Mouse (Mus musculus) hindbrain, embryonic 12.5 days (tissue): ENCODE results near the gene Fam162a. TPM values are rescaled to one million over a fixed set of nuclear protein-coding genes. Genes with fewer than 3 reads are reported as not detected.
"Not testable (repeated sequence)": the region's sequence is repeated elsewhere in the genome, so short reads cannot be mapped to it uniquely, and the experiment has no call there.

Source experiments
- ATAC-seq: fragments of 200-750 bp; cut with Nextera tagmentation; 2 replicates; pipeline ENCODE4 v1.8.0; 2017; ENCODE audit warnings: moderate TSS enrichment; ENCODE audit not compliant: low FRiP score
- H3K27ac ChIP-seq: fragments of 300-500 bp; sonication (generic); 2 replicates; pipeline ENCODE4 v1.5.1; 2016; ENCODE audit warnings: mild to moderate bottlenecking
- H3K27me3 ChIP-seq: fragments of 300-500 bp; sonication (generic); 2 replicates; pipeline ENCODE4 v1.6.1; 2016; ENCODE audit warnings: mild to moderate bottlenecking
- H3K36me3 ChIP-seq: fragments of 300-500 bp; sonication (generic); 2 replicates; pipeline ENCODE4 v1.6.1; 2016; ENCODE audit warnings: mild to moderate bottlenecking
- H3K4me1 ChIP-seq: fragments of 300-500 bp; sonication (generic); 2 replicates; pipeline ENCODE4 v1.6.1; 2016
- H3K4me2 ChIP-seq: fragments of 300-500 bp; sonication (generic); replicated peaks from 2 replicates; pipeline ENCODE4 v1.6.1; 2016; ENCODE audit warnings: mild to moderate bottlenecking
- H3K4me3 ChIP-seq: fragments of 300-500 bp; sonication (generic); 2 replicates; pipeline ENCODE4 v1.5.1; 2016; ENCODE audit warnings: mild to moderate bottlenecking
- H3K9ac ChIP-seq: fragments of 300-500 bp; sonication (generic); 2 replicates; pipeline ENCODE4 v1.6.1; 2016; ENCODE audit warnings: mild to moderate bottlenecking, moderate library complexity
- H3K9me3 ChIP-seq: fragments of 300-500 bp; sonication (generic); replicated peaks from 2 replicates; pipeline ENCODE4 v1.6.1; 2016; ENCODE audit warnings: mild to moderate bottlenecking
- WGBS: fragments of 180-500 bp; shearing (Covaris S2); methylation state at CpG from one replicate; pipeline ENCODE4 v1.1.7; 2016; 5-methylcytosine and 5-hydroxymethylcytosine counted together
- polyA plus RNA-seq: library from polyadenylated mRNA; unstranded; fragments of >200 nt; fragmentation: Nextera tagmentation; extraction: Ambion mirVana; gene quantifications from 2 replicates; pipeline ENCODE4 v1.2.1, GENCODE M21; 2016

The Fam162a gene
- 172 and 196 TPM in 2 replicates for polyA plus RNA-seq

- H3K27me3 ChIP-seq, result no peaks in the 10 kb centered on the region
- WGBS, result under 1% methylated on average over 79 of the region's 81 CpGs
- H3K9ac ChIP-seq, result peak within 1 kb of the TSS; percentile 88
- no peaks in the 10 kb centered on the region for H3K36me3 ChIP-seq
- peak within 1 kb of the TSS; percentile 65 for H3K4me3 ChIP-seq
- peak within 1 kb of the TSS; percentile 76 for H3K4me2 ChIP-seq
- peak; percentile 97 for ATAC-seq
- H3K27ac ChIP-seq, result peak within 1 kb of the TSS; percentile 99
- no peaks in the 10 kb centered on the region for H3K9me3 ChIP-seq
- H3K4me1 ChIP-seq, result peaks cover 25% of the 10 kb centered on the region
Measured at GRCm38 (mm10) chr16:36071450-36072379, at the start of gene Fam162a, which contains the start of gene Ccdc58. Gene Fam162a (minus strand): TSS chr16:36071594. Gene Ccdc58 (plus strand): TSS chr16:36071685.

- not testable (repeated sequence) for H3K36me3 ChIP-seq, H3K27me3 ChIP-seq, ATAC-seq, H3K4me2 ChIP-seq, H3K4me1 ChIP-seq, H3K9ac ChIP-seq, H3K4me3 ChIP-seq, H3K9me3 ChIP-seq, H3K27ac ChIP-seq
- 93% methylated on average over 6 of the region's 6 CpGs for WGBS
Measured at GRCm38 (mm10) chr16:36115751-36116150, 44.4 kb upstream of the Fam162a start.

- H3K9ac ChIP-seq, ATAC-seq, H3K4me2 ChIP-seq: not testable (repeated sequence)
Measured at GRCm38 (mm10) chr16:36111486-36111885, 40.1 kb upstream of the Fam162a start.

GRCm38 (mm10) chr16:36102211-36102610 is 30.8 kb upstream of the Fam162a start:
- H3K27ac ChIP-seq, result no peak overlapping the region
- no peaks in the 10 kb centered on the region for H3K4me1 ChIP-seq
- no peak overlapping the region for H3K4me2 ChIP-seq
- ATAC-seq, result no peak
- no peaks in the 10 kb centered on the region for H3K27me3 ChIP-seq
- no peaks in the 10 kb centered on the region for H3K36me3 ChIP-seq
- H3K4me3 ChIP-seq, result no peak overlapping the region
- H3K9ac ChIP-seq, result no peak overlapping the region
- H3K9me3 ChIP-seq, result 0 out of 2 replicates have a peak, but pooled peaks cover 5% of the 10 kb centered on the region
- WGBS, result 90% methylated on average over 1 of the region's 1 CpGs

More at GRCm38 (mm10) chr16:36111486-36111885, 40.1 kb upstream of the Fam162a start:
- not testable (repeated sequence) for H3K4me3 ChIP-seq, H3K4me1 ChIP-seq, H3K27ac ChIP-seq, H3K27me3 ChIP-seq, H3K9me3 ChIP-seq, H3K36me3 ChIP-seq

GRCm38 (mm10) chr16:36101526-36101925 is 30.1 kb upstream of the Fam162a start:
- 0 out of 2 replicates have a peak, but pooled peaks cover 5% of the 10 kb centered on the region for H3K9me3 ChIP-seq
- H3K9ac ChIP-seq, result no peak overlapping the region
- no peaks in the 10 kb centered on the region for H3K4me1 ChIP-seq
- H3K27ac ChIP-seq, result no peak overlapping the region
- H3K4me2 ChIP-seq, result no peak overlapping the region
- no peak for ATAC-seq
- no peaks in the 10 kb centered on the region for H3K36me3 ChIP-seq
- 86% methylated on average over 1 of the region's 1 CpGs for WGBS
- no peak overlapping the region for H3K4me3 ChIP-seq
- no peaks in the 10 kb centered on the region for H3K27me3 ChIP-seq

GRCm38 (mm10) chr16:36097813-36098499 is 26.6 kb upstream of the Fam162a start:
- H3K36me3 ChIP-seq, H3K27me3 ChIP-seq, H3K4me1 ChIP-seq, H3K4me2 ChIP-seq, H3K9me3 ChIP-seq, ATAC-seq, H3K4me3 ChIP-seq, H3K27ac ChIP-seq, H3K9ac ChIP-seq: not testable (repeated sequence)
- 92% methylated on average over 12 of the region's 12 CpGs for WGBS

- 92% methylated on average over 3 of the region's 3 CpGs for WGBS
Measured at GRCm38 (mm10) chr16:36094079-36094478, 22.7 kb upstream of the Fam162a start.

GRCm38 (mm10) chr16:36090785-36091509 is 19.6 kb upstream of the Fam162a start:
- Histone ChIP-seq H3K4me3 (no peak overlapping the region), H3K9me3 (no peaks in the 10 kb centered on the region), H3K4me1 (no peaks in the 10 kb centered on the region), H3K4me2 (no peak overlapping the region), H3K27ac (no peak overlapping the region), H3K36me3 (peaks cover 19% of the 10 kb centered on the region), H3K27me3 (no peaks in the 10 kb centered on the region), H3K9ac (no peak overlapping the region)
- no peak for ATAC-seq
- 81% methylated on average over 11 of the region's 11 CpGs for WGBS

More at GRCm38 (mm10) chr16:36094079-36094478, 22.7 kb upstream of the Fam162a start:
- no peak for ATAC-seq
- H3K36me3 ChIP-seq, result no peaks in the 10 kb centered on the region; the same call in 1 of the 2 replicates
- H3K4me2 ChIP-seq, result no peak overlapping the region
- no peak overlapping the region for H3K27ac ChIP-seq
- H3K4me1 ChIP-seq, result no peaks in the 10 kb centered on the region
- no peak overlapping the region for H3K4me3 ChIP-seq
- no peaks in the 10 kb centered on the region for H3K9me3 ChIP-seq
- no peaks in the 10 kb centered on the region for H3K27me3 ChIP-seq
- H3K9ac ChIP-seq, result no peak overlapping the region

GRCm38 (mm10) chr16:36089850-36090616 is 18.6 kb upstream of the Fam162a start:
- Histone ChIP-seq H3K4me2 (no peak overlapping the region), H3K27ac (no peak overlapping the region), H3K9me3 (no peaks in the 10 kb centered on the region), H3K27me3 (no peaks in the 10 kb centered on the region), H3K9ac (no peak overlapping the region), H3K4me3 (no peak overlapping the region), H3K36me3 (peaks cover 25% of the 10 kb centered on the region), H3K4me1 (no peaks in the 10 kb centered on the region)
- ATAC-seq, result no peak
- 77% methylated on average over 8 of the region's 8 CpGs for WGBS

GRCm38 (mm10) chr16:36089065-36089464 is 17.7 kb upstream of the Fam162a start:
- WGBS, result 90% methylated on average over 7 of the region's 7 CpGs
- Histone ChIP-seq H3K36me3 (peaks cover 25% of the 10 kb centered on the region), H3K9me3 (no peaks in the 10 kb centered on the region), H3K4me1 (no peaks in the 10 kb centered on the region), H3K27ac (no peak overlapping the region), H3K27me3 (no peaks in the 10 kb centered on the region), H3K4me2 (no peak overlapping the region), H3K4me3 (no peak overlapping the region), H3K9ac (no peak overlapping the region)
- ATAC-seq, result no peak

GRCm38 (mm10) chr16:36087846-36088245 is 16.5 kb upstream of the Fam162a start:
- Histone ChIP-seq H3K4me1 (no peaks in the 10 kb centered on the region), H3K4me2 (no peak overlapping the region), H3K27ac (no peak overlapping the region), H3K27me3 (no peaks in the 10 kb centered on the region), H3K9me3 (no peaks in the 10 kb centered on the region), H3K36me3 (peaks cover 31% of the 10 kb centered on the region), H3K9ac (no peak overlapping the region), H3K4me3 (no peak overlapping the region)
- no peak for ATAC-seq
- 83% methylated on average over 4 of the region's 4 CpGs for WGBS
